Mouse (Mus musculus) thymus, postnatal 10 days (tissue): ENCODE measurements at regions not wholly inside any gene's neighbourhood (a gene's known extent, or its start where the extent isn't known, plus 50 kb on each side); places are given as distances from the start of the nearest gene placed in this dataset.
"Not testable (repeated sequence)": the region's sequence is repeated elsewhere in the genome, so short reads cannot be mapped to it uniquely, and the experiment has no call there.

Source experiments
- DNase-seq, 2 experiments: peaks; one replicate each; pipeline ENCODE4 v3.0.0; 2021; ENCODE audit warnings: low spot score in 2 of 2

- DNase-seq = no peak
Observed at GRCm38 (mm10) chr4:124395966-124396395, 214.6 kb downstream of the 3100002H09Rik start.

- no peak for DNase-seq
Observed at GRCm38 (mm10) chr4:124395069-124395965, 215.3 kb downstream of the 3100002H09Rik start.

DNA sequence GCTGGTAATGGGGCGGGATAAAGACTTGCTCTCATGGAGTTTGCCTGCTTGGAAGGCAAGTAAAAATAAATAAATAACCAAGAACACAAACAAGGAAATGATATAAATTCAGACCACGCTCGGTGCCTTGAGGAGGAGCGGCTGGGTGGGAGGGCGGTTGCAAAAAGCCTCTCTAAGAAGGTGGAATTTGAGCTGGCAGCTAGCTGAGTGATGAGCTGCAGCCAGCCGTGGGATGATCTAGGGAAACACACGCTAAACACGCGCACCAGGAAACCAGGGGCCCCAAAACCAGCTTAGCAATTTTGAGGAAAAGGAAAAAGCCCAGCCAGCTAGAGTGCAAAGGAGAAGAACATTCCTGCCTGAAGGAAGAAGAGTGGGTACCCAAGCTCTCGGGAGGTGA is 217.0 kb downstream of the 3100002H09Rik start:
- DNase-seq = no peak

DNA sequence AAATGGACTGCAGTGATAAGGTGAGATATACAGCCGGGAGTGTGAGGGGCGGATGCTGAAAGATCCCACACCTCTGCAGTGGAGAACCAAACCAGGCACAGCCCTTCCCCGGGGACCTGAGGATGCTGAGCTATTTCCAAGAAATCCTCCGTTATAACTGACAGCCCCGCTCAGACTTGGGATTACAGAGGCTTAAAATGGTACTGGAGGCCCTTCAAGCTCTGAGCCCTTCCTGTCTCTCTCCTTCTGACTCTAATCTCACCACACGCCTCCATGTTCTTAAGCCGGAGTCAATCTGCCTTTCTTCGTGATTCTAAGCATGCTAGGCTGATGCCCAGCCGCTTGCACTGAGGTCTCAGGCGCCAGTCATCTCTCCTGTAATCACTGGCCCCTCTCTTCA is 221.5 kb downstream of the 3100002H09Rik start:
- DNase-seq = no peak

DNA sequence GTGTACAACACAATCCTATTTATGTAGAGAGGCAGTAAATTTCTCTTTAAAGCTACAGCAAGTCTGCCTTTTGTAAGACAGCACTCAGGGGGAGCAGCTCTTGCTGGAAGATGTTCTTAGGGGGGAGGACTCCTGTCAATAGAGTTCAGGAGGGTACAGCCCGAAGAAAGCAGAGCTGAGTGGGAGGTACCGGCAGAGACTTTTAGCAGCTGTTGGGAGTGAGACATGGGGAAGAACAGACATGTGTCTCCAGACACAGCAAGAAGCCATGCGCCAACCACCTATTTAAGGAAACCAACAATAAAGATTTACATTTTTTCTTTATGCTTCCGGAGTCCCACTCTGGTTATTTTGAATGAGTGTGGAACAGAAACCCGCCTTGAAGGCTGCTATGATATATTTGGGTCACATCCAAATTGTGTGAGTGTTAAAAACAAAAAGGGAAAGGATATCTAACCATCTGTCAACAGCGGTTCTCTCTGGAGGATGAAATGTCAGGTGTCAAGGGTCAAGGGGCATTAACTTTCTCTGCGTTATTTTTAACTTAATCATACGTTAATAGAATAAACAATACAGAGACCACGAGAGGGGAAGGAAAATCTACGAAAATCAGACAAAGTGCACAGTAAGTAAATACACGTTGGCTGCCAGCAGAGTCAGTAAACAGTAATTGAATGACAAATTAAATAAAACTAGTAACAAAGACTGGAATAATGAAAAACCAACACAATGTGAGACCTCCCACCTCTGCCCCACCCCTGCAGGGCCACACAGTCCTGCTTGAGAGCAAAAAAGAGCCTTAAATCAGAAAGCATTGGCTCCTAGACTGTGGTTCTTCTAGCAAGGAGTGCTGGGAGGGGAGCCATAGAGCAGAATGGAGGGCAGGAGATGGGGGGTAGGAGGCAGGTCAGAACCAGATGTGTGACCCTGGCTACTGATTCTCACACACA is 225.2 kb downstream of the 3100002H09Rik start:
- no peak for DNase-seq

- no peak for DNase-seq
Observed at GRCm38 (mm10) chr4:124376504-124376903, 234.1 kb downstream of the 3100002H09Rik start.

- no peak for DNase-seq
Observed at GRCm38 (mm10) chr4:124375581-124375980, 235.0 kb downstream of the 3100002H09Rik start.

DNA sequence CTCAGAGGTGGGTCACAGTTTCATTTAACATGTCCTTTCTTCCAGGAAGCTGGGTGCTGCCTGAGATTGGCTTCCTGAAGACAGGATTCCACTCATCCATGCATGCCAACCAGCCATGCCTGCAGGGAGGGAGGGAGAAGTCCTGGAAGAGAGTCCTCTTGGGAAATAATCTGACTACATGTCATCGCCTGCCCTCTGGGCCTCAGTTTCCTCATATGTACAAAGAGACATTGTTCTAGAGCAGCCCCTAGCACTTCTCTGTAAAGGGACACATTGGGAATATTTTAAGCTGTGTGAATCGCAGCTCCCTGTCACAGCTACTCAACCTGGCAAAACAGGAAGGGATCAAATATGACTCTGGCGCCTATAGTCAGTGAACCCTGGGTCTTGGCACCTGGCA is 241.8 kb downstream of the 3100002H09Rik start:
- no peak for DNase-seq

DNA sequence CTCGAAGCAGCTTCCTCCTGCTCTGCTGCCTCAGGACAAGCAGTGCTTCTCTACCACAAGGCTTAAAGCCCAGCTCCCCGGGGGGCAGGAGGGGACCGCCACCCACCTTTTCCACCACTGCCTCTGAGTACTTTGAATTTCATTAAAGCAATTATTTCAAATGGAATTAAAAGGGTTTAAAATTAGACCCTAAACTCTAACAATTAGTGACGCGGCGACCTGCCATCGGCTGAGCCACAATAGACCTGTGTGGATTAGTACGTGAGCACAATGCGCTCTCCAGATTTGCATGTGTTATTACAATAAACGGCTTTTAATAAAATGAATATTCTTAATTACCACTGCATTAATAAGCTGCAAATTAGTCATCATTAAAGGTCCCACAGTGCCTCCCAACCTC is 242.5 kb downstream of the 3100002H09Rik start:
- no peak for DNase-seq

DNA sequence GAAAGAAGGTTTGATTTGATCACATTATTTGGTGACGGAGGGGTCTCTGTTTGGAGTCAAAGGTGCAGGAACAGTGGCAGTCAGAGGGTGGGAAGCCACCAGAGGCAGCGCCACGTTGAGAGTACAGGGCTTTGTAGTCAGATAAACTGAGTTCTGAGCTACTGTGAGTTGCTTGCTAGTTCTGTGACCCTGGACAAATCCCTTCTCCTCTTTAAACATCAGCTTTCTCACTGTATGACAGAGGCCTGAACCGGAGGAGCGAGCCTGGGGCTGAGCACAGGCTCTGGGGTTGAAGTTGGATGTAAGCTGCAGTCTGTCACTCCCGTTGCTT is 250.1 kb downstream of the 3100002H09Rik start:
- no peak for DNase-seq

- DNase-seq = no peak
Observed at GRCm38 (mm10) chr4:124359707-124360577, 250.7 kb downstream of the 3100002H09Rik start.

DNA sequence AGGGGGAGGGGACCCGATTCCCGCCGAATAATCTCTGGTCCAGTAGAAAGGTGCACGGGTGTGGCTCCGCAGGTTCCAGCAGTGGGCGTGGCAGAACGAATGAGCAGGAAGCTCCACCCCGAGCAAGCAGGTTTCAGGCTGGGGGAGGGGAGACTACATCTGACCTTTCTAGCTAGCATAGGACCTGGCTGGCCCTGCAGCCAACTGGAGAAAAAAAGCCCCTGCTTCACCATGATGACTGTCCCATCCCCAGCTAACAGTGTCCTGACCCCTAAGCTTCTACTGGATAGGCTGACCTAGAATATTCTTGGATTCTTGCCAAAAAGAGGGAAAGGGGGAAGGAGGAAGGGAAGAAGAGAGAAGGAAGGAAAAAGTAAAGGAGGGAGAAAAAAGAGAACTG is 252.1 kb downstream of the 3100002H09Rik start:
- DNase-seq = not testable (repeated sequence)

GRCm38 (mm10) chr4:124350361-124350760 is 260.2 kb downstream of the 3100002H09Rik start:
- no peak for DNase-seq

- DNase-seq = no peak
Observed at GRCm38 (mm10) chr4:124349610-124350295, 260.9 kb downstream of the 3100002H09Rik start.

DNA sequence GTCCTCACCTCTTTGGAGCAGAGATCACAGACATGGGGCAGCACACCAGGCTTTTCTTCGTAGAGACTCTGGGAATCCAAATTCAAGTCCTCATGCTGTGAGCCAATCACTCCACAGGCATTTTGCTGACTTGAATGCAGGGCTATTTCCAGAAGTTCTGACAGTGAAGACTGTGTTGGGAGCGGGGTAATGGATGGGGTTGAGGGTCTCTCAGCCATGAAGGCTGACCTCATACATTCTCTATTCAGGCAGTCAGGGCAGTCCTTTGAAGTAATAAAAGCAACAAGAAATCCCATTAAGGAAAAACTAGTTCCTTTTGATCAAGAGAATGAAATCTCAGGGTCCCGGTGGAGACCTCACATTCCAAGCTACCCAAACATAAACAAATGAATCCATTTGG is 261.5 kb downstream of the 3100002H09Rik start:
- DNase-seq = no peak

GRCm38 (mm10) chr4:124340073-124340472 is 270.5 kb downstream of the 3100002H09Rik start:
- DNase-seq = no peak

DNA sequence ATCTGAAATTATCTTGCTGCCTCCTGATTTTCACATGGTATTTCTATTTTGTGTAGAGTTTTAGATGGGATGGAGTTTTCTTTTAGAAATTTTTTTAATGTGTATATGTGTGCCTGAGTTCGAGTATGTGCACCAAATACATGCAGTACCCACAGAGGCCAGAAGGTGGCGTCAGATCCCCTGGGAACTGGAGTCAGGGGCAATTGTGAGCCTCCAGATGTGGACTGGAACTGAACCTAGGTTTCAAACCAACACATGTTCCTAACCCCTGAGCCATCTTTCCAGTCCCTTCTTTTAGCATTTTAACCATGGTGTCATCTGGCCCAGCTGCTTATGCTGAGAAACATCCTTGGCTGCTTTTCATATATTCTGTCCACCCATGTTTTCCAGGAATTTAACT is 274.9 kb downstream of the 3100002H09Rik start:
- no peak for DNase-seq

GRCm38 (mm10) chr4:124332974-124333373 is 277.6 kb downstream of the 3100002H09Rik start:
- no peak for DNase-seq

GRCm38 (mm10) chr4:124332416-124332815 is 278.2 kb downstream of the 3100002H09Rik start:
- DNase-seq = no peak

- DNase-seq = no peak
Observed at GRCm38 (mm10) chr4:124329107-124329771, 281.4 kb downstream of the 3100002H09Rik start.
